In the genomic region with DNA sequence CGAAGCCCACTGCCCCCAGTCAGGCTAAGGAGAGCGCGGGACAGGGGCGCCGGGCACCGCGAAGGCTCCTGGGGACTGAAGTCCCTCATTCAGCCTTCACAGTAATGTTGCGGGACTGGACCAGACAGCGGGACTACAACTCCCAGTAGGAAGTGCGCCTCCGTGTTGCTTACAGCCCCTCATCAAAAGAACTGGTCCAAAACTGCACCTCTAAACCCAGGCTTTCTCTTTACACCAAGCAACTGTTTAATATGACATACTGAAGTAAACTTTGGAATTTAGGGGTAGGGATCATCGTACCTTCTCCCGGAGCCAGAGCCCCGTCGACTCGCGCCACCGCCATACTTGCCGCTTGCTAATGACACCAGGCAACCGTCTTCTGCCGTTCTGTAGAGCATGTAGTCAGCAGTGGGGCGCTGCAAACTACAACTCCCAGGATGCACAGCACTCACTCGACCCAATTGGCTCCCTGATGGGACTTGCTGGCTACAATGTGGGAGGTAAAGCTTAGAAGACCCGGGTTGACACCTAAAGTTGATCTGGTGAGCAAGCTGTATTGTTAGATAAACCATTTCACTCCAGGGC, we compare ENCODE assay signal across 7 mouse cellular contexts. TPM values are rescaled to one million over a fixed set of nuclear protein-coding genes. Genes with fewer than 3 reads are reported as not detected.
A peak's percentile ranks its signal among the peaks of the same experiment; 100 is the strongest.
DNase-seq lines count a peak whose midpoint lies in the region; ATAC-seq and TF ChIP-seq lines count a peak whose summit lies in the region.

A gene (minus strand): TSS at position 403 of the 585 bp plus-strand sequence.

- under 1% methylated on average over 24 of the region's 24 CpGs for WGBS in embryonic facial prominence, embryonic 12.5 days
- WGBS in kidney, adult 2 months: under 1% methylated on average over 24 of the region's 24 CpGs
- under 1% methylated on average over 24 of the region's 24 CpGs for WGBS in limb, embryonic 12.5 days
- 0% methylated on average over 24 of the region's 24 CpGs for WGBS in midbrain, embryonic 15.5 days
- under 1% methylated on average over 24 of the region's 24 CpGs for WGBS in spleen, adult 2 months

- ATAC-seq in embryonic facial prominence, embryonic 12.5 days (ENCODE audit: insufficient number of reproducible peaks, insufficient read depth, low FRiP score, low TSS enrichment): peak; percentile 98
- ATAC-seq in limb, embryonic 12.5 days (ENCODE audit: insufficient number of reproducible peaks, insufficient read depth, low FRiP score, low TSS enrichment, low read depth): peak; percentile 99
- peak; percentile 99 for ATAC-seq in midbrain, embryonic 15.5 days (replicated peaks)

- peak within 1 kb of the TSS; percentile 69 for H3K27ac ChIP-seq in embryonic facial prominence, embryonic 12.5 days
- H3K27ac ChIP-seq in kidney, adult 2 months (ENCODE audit: insufficient read depth, low read depth, low read length): no peak within 1 kb of the TSS
- peak within 1 kb of the TSS; percentile 85 for H3K27ac ChIP-seq in limb, embryonic 12.5 days
- H3K27ac ChIP-seq in midbrain, embryonic 15.5 days: peak within 1 kb of the TSS; percentile 79
- peak within 1 kb of the TSS; percentile 51 for H3K27ac ChIP-seq in spleen, adult 2 months (ENCODE audit: insufficient read depth, low read length)

- TF ChIP-seq POLR2A in kidney, adult 2 months (IDR thresholded peaks at IDR 0.05; ENCODE audit: low read depth, low read length): no peak
- peak; percentile 44 for TF ChIP-seq POLR2A in spleen, adult 2 months (IDR thresholded peaks at IDR 0.05; ENCODE audit: low read depth, low read length)

- H3K9ac ChIP-seq in embryonic facial prominence, embryonic 12.5 days: peak within 1 kb of the TSS; percentile 67
- H3K9ac ChIP-seq in limb, embryonic 12.5 days (replicated peaks): peak within 1 kb of the TSS; percentile 77
- peak within 1 kb of the TSS; percentile 64 for H3K9ac ChIP-seq in midbrain, embryonic 15.5 days

- H3K4me1 ChIP-seq in embryonic facial prominence, embryonic 12.5 days: no peaks in the 10 kb centered on the region
- no peaks in the 10 kb centered on the region for H3K4me1 ChIP-seq in kidney, adult 2 months (ENCODE audit: control insufficient read depth, insufficient read depth, low read length)
- no peaks in the 10 kb centered on the region for H3K4me1 ChIP-seq in limb, embryonic 12.5 days (replicated peaks)
- peaks cover 8% of the 10 kb centered on the region; the same call in 1 of the 2 replicates for H3K4me1 ChIP-seq in midbrain, embryonic 15.5 days
- H3K4me1 ChIP-seq in spleen, adult 2 months (ENCODE audit: control insufficient read depth, insufficient read depth, insufficient read length): no peaks in the 10 kb centered on the region

- peak within 1 kb of the TSS; percentile 76 for H3K4me3 ChIP-seq in embryonic facial prominence, embryonic 12.5 days
- H3K4me3 ChIP-seq in kidney, adult 2 months (ENCODE audit: insufficient read depth, low read depth, low read length): peak within 1 kb of the TSS; percentile 60
- H3K4me3 ChIP-seq in limb, embryonic 12.5 days (replicated peaks): peak within 1 kb of the TSS; percentile 73
- peak within 1 kb of the TSS; percentile 70 for H3K4me3 ChIP-seq in midbrain, embryonic 15.5 days
- H3K4me3 ChIP-seq in spleen, adult 2 months (ENCODE audit: extremely low read depth, insufficient read depth, insufficient read length): peak within 1 kb of the TSS; percentile 77

- H3K9me3 ChIP-seq in embryonic facial prominence, embryonic 12.5 days: no peaks in the 10 kb centered on the region
- no peaks in the 10 kb centered on the region for H3K9me3 ChIP-seq in limb, embryonic 12.5 days
- H3K9me3 ChIP-seq in midbrain, embryonic 15.5 days: no peaks in the 10 kb centered on the region

- no peak for TF ChIP-seq CTCF in kidney, adult 2 months (conservative IDR thresholded peaks at IDR 0.05; ENCODE audit: insufficient read depth, insufficient read length, low read depth, low read length)
- no peak for TF ChIP-seq CTCF in spleen, adult 2 months (IDR thresholded peaks at IDR 0.05; ENCODE audit: extremely low read depth, insufficient read depth, insufficient read length, insufficient replicate concordance)

- peak; percentile 79 for DNase-seq in adrenal gland, postnatal 25 days
- peak; percentile 94 to 96 for DNase-seq in heart, adult 18-20 months
- DNase-seq in kidney, adult 2 months: peak; percentile 97
- DNase-seq in spleen, adult 2 months (ENCODE audit: low read depth in 1 of 2, low spot score in 2 of 2): peak; percentile 83 to 90

- H3K36me3 ChIP-seq in embryonic facial prominence, embryonic 12.5 days: peaks cover 4% of the 10 kb centered on the region; the same call in 1 of the 2 replicates
- no peaks in the 10 kb centered on the region for H3K36me3 ChIP-seq in kidney, adult 2 months (ENCODE audit: control insufficient read depth, insufficient read depth, low read length)
- peaks cover 1% of the 10 kb centered on the region; the same call in 1 of the 2 replicates for H3K36me3 ChIP-seq in limb, embryonic 12.5 days
- H3K36me3 ChIP-seq in midbrain, embryonic 15.5 days (replicated peaks): no peaks in the 10 kb centered on the region
- H3K36me3 ChIP-seq in spleen, adult 2 months (ENCODE audit: control insufficient read depth, insufficient read depth, low read length): no peaks in the 10 kb centered on the region

- H3K27me3 ChIP-seq in embryonic facial prominence, embryonic 12.5 days: no peaks in the 10 kb centered on the region
- H3K27me3 ChIP-seq in kidney, adult 2 months (replicated peaks; ENCODE audit: control insufficient read depth, insufficient read depth, low read length): no peaks in the 10 kb centered on the region
- no peaks in the 10 kb centered on the region for H3K27me3 ChIP-seq in limb, embryonic 12.5 days
- H3K27me3 ChIP-seq in midbrain, embryonic 15.5 days (replicated peaks): no peaks in the 10 kb centered on the region
- no peaks in the 10 kb centered on the region for H3K27me3 ChIP-seq in spleen, adult 2 months (ENCODE audit: control insufficient read depth, insufficient read depth, low read length)

- peak within 1 kb of the TSS; percentile 60 for H3K4me2 ChIP-seq in embryonic facial prominence, embryonic 12.5 days (replicated peaks)
- H3K4me2 ChIP-seq in limb, embryonic 12.5 days: peak within 1 kb of the TSS; percentile 63
- peak within 1 kb of the TSS; percentile 73 for H3K4me2 ChIP-seq in midbrain, embryonic 15.5 days

RNA-seq across cellular contexts. Expression of the gene that starts here (rescaled TPM):
- 11.4 and 13.1 TPM in 2 replicates for total RNA-seq in adrenal gland, postnatal 25 days (2021)
- polyA plus RNA-seq in embryonic facial prominence, embryonic 12.5 days (2016; fragmentation: Nextera tagmentation; extraction: Ambion mirVana): 13.3 and 16.3 TPM in 2 replicates
- total RNA-seq in heart, adult 18-20 months (2021): 1 to 10 TPM; 3.9 to 4.8 TPM
- polyA plus RNA-seq in kidney, adult 2 months (2012; rRNA removed): 1.5 and 2.5 TPM in 2 replicates
- 13.0 and 13.4 TPM in 2 replicates for polyA plus RNA-seq in limb, embryonic 12.5 days (2016; fragmentation: Nextera tagmentation; extraction: Ambion mirVana)
- polyA plus RNA-seq in midbrain, embryonic 15.5 days (2015; fragmentation: Nextera tagmentation; extraction: Ambion mirVana): 14.3 and 14.5 TPM in 2 replicates
- polyA plus RNA-seq in spleen, adult 2 months (2012; rRNA removed): 1.7 TPM in 2 replicates
